Mouse (Mus musculus) MEL (cell line): ENCODE measurements around the gene Nup62. TPM values are rescaled to one million over a fixed set of nuclear protein-coding genes. Genes with fewer than 3 reads are reported as not detected.

Source experiments
- DNase-seq: peaks from one replicate; pipeline ENCODE4 v3.0.0; 2011; ENCODE audit warnings: low read depth, low spot score
- H3K27ac ChIP-seq: 2 replicates; pipeline ENCODE4 v1.5.1; 2012; ENCODE audit warnings: low read depth, mild to moderate bottlenecking, control low read depth, low read length, moderate library complexity; ENCODE audit not compliant: control insufficient read depth
- H3K27me3 ChIP-seq, 2 experiments: fragments of 150-350 bp in 1 of 2; sonication (generic) in 1 of 2; 2 replicates each; pipeline ENCODE4 v1.6.1; 2012; ENCODE audit warnings: low read length in 2 of 2, mild to moderate bottlenecking in 2 of 2, improper control_type of control experiment in 1 of 2, moderate library complexity in 1 of 2; ENCODE audit not compliant: insufficient read depth in 2 of 2, control insufficient read depth in 1 of 2
- H3K36me3 ChIP-seq, 2 experiments: 2 replicates each; pipeline ENCODE4 v1.6.1; 2012 to 2014; ENCODE audit warnings: low read length in 2 of 2, improper control_type of control experiment in 1 of 2, inconsistent platforms in 1 of 2, mild to moderate bottlenecking in 1 of 2; ENCODE audit not compliant: insufficient read depth in 2 of 2, control insufficient read depth in 1 of 2
- H3K4me1 ChIP-seq, 2 experiments: fragments of 150-350 bp in 1 of 2; sonication (generic) in 1 of 2; 2 replicates each; pipeline ENCODE4 v1.6.1; 2012; ENCODE audit warnings: low read length in 2 of 2, improper control_type of control experiment in 1 of 2, mild to moderate bottlenecking in 1 of 2; ENCODE audit not compliant: insufficient read depth in 2 of 2, control insufficient read depth in 1 of 2
- H3K4me3 ChIP-seq, 2 experiments: fragments of 150-350 bp in 1 of 2; sonication (generic) in 1 of 2; 2 replicates each; pipeline ENCODE4 v1.5.1; 2012; ENCODE audit warnings: low read depth in 2 of 2, low read length in 2 of 2, mild to moderate bottlenecking in 2 of 2, moderate library complexity in 2 of 2, control low read depth in 1 of 2, improper control_type of control experiment in 1 of 2; ENCODE audit not compliant: control insufficient read depth in 1 of 2, insufficient read depth in 1 of 2
- H3K79me2 ChIP-seq: 2 replicates; pipeline ENCODE4 v1.6.1; 2012; ENCODE audit warnings: mild to moderate bottlenecking, low read length, moderate library complexity; ENCODE audit not compliant: control insufficient read depth, poor library complexity, insufficient read depth
- H3K9ac ChIP-seq: 2 replicates; pipeline ENCODE4 v1.6.1; 2012; ENCODE audit warnings: low read depth, mild to moderate bottlenecking, control low read depth, low read length, moderate library complexity; ENCODE audit not compliant: control insufficient read depth, poor library complexity, severe bottlenecking
- H3K9me3 ChIP-seq: fragments of 150-350 bp; sonication (generic); replicated peaks from 2 replicates; pipeline ENCODE4 v1.6.1; 2012; ENCODE audit warnings: mild to moderate bottlenecking, low read length, improper control_type of control experiment, moderate library complexity; ENCODE audit not compliant: insufficient read depth
- CTCF ChIP-seq, 3 experiments: IDR thresholded peaks in 2 of 3; conservative IDR thresholded peaks in 1 of 3; 2 replicates each; pipeline ENCODE4 v1.5.1; 2011 to 2012; ENCODE audit warnings: low read length in 3 of 3, low read depth in 2 of 3, mild to moderate bottlenecking in 2 of 3, improper control_type of control experiment in 1 of 3, inconsistent platforms in 1 of 3, mixed read lengths in 1 of 3, moderate library complexity in 1 of 3; ENCODE audit not compliant: control insufficient read depth in 1 of 3, insufficient read depth in 1 of 3, poor library complexity in 1 of 3, severe bottlenecking in 1 of 3
- E2F4 ChIP-seq: IDR thresholded peaks from 2 replicates; pipeline ENCODE4 v1.6.1; 2011; ENCODE audit warnings: low read depth, low read length, improper control_type of control experiment, borderline replicate concordance
- ELF1 ChIP-seq: IDR thresholded peaks from 2 replicates; pipeline ENCODE4 v1.6.1; 2014; ENCODE audit warnings: low read depth, mild to moderate bottlenecking, inconsistent platforms, low read length, improper control_type of control experiment, moderate library complexity
- ETS1 ChIP-seq: IDR thresholded peaks from 2 replicates; pipeline ENCODE4 v1.6.1; 2012; ENCODE audit warnings: low read depth, mild to moderate bottlenecking, inconsistent platforms, low read length, improper control_type of control experiment, moderate library complexity
- HCFC1 ChIP-seq: IDR thresholded peaks from 2 replicates; pipeline ENCODE4 v1.6.1; 2012; ENCODE audit warnings: low read depth, mild to moderate bottlenecking, inconsistent platforms, low read length, improper control_type of control experiment, moderate library complexity
- MAX ChIP-seq: IDR thresholded peaks from 2 replicates; pipeline ENCODE4 v1.6.1; 2011; ENCODE audit warnings: low read length, improper control_type of control experiment
- MXI1 ChIP-seq: IDR thresholded peaks from 2 replicates; pipeline ENCODE4 v1.6.1; 2011; ENCODE audit warnings: mild to moderate bottlenecking, low read depth, low read length, improper control_type of control experiment
- NELFE ChIP-seq: IDR thresholded peaks from 2 replicates; pipeline ENCODE4 v1.6.1; 2011; ENCODE audit warnings: low read depth, low read length, improper control_type of control experiment
- RAD21 ChIP-seq: IDR thresholded peaks from 2 replicates; pipeline ENCODE4 v1.6.1; 2011; ENCODE audit warnings: mild to moderate bottlenecking, low read depth, low read length, improper control_type of control experiment
- RCOR1 ChIP-seq: IDR thresholded peaks from 2 replicates; pipeline ENCODE4 v1.6.1; 2012; ENCODE audit warnings: low read depth, mild to moderate bottlenecking, inconsistent platforms, low read length, improper control_type of control experiment
- SMC3 ChIP-seq: IDR thresholded peaks from 2 replicates; pipeline ENCODE4 v1.6.1; 2011; ENCODE audit warnings: low read depth, low read length, improper control_type of control experiment
- TBP ChIP-seq: IDR thresholded peaks from 2 replicates; pipeline ENCODE4 v1.8.0; 2011; ENCODE audit warnings: low read depth, low read length, improper control_type of control experiment
- USF2 ChIP-seq, 2 experiments: IDR thresholded peaks; 2 replicates each; pipeline ENCODE4 v1.6.1; 2011 to 2012; ENCODE audit warnings: improper control_type of control experiment in 2 of 2, low read length in 2 of 2, borderline replicate concordance in 1 of 2, inconsistent platforms in 1 of 2, low read depth in 1 of 2, mild to moderate bottlenecking in 1 of 2; ENCODE audit not compliant: insufficient read depth in 1 of 2
- ZNF384 ChIP-seq: IDR thresholded peaks from 2 replicates; pipeline ENCODE4 v1.6.1; 2012; ENCODE audit warnings: low read depth, mild to moderate bottlenecking, inconsistent platforms, low read length, improper control_type of control experiment
- polyA plus RNA-seq, 2 experiments: library from polyadenylated mRNA; stranded (reverse) in 1 of 2; unstranded in 1 of 2; fragments of >175 nt in 1 of 2; fragments of >200 nt in 1 of 2; gene quantifications; 2 replicates each; pipeline versions ENCODE4 v1.2.1 to v1.2.4; 2012; ENCODE audit warnings: low replicate concordance in 2 of 2, low read depth in 1 of 2; ENCODE audit not compliant: insufficient read length in 2 of 2, insufficient read depth in 1 of 2, missing spikeins in 1 of 2
- total RNA-seq: library from RNA; depleted of rRNA; stranded (reverse); fragments of 300-350 nt; gene quantifications from 2 replicates; pipeline ENCODE4 v1.2.3, GENCODE M21; 2012

The Nup62 gene
- total and polyA plus RNA-seq, 3 experiments: 136 to 235 TPM; not detected in 1

GRCm38 (mm10) chr7:44821666-44822448 lies 6.0 kb downstream of the Nup62 start:
- TF ChIP-seq ELF1: no peak
- TF ChIP-seq CTCF (IDR thresholded peaks at IDR 0.05 in 2 of 3, conservative IDR thresholded peaks at IDR 0.05 in 1 of 3; ENCODE audit: control insufficient read depth in 1 of 3, insufficient read depth in 1 of 3, low read depth in 2 of 3, low read length in 3 of 3, poor library complexity in 1 of 3, severe bottlenecking in 1 of 3): peak in 1 of 3 experiments; percentile 35; a peak in 2 of 6 replicates
- TF ChIP-seq MXI1: no peak; the same call in 1 of the 2 replicates
- 0 out of 2 replicates have a peak, but pooled peaks have one; percentile 2 for TF ChIP-seq ETS1
- Histone ChIP-seq H3K4me3 (no peak overlapping the region), H3K9ac (no peak overlapping the region; the same call in 1 of the 2 replicates), H3K79me2 (peaks cover 98% of the 10 kb centered on the region), H3K27ac (no peak overlapping the region), H3K27me3 (no peaks in the 10 kb centered on the region), H3K4me1 (peaks cover 39 to 51% of the 10 kb centered on the region in 2 experiments), H3K36me3 (peaks cover 30 to 57% of the 10 kb centered on the region in 2 experiments), H3K9me3 (no peaks in the 10 kb centered on the region)
- DNase-seq: peak; percentile 39

- H3K36me3 ChIP-seq: peaks cover 34 to 51% of the 10 kb centered on the region in 2 experiments
- no peak for DNase-seq
- H3K4me1 ChIP-seq: peaks cover 36 to 44% of the 10 kb centered on the region in 2 experiments
- H3K79me2 ChIP-seq: peaks cover 98% of the 10 kb centered on the region
- H3K27me3 ChIP-seq: no peaks in the 10 kb centered on the region
- H3K9me3 ChIP-seq: no peaks in the 10 kb centered on the region
- no peak overlapping the region for H3K4me3 ChIP-seq
- no peak overlapping the region for H3K27ac ChIP-seq
- no peak overlapping the region for H3K9ac ChIP-seq
- TF ChIP-seq E2F4: no peak
- no peak for TF ChIP-seq ELF1
- TF ChIP-seq USF2 (IDR thresholded peaks at IDR 0.05; ENCODE audit: borderline replicate concordance in 1 of 2, insufficient read depth in 1 of 2, low read depth in 1 of 2, low read length in 2 of 2): no peak
- no peak for TF ChIP-seq HCFC1
- no peak for TF ChIP-seq ZNF384
- TF ChIP-seq MAX: no peak
- TF ChIP-seq, all 39 proteins: peak for 0
These were observed 7.5 kb downstream of the Nup62 start for GRCm38 (mm10) chr7:44823409-44823808.

GRCm38 (mm10) chr7:44824872-44825271 lies 9.0 kb downstream of the Nup62 start:
- Histone ChIP-seq H3K36me3 (peaks cover 31 to 41% of the 10 kb centered on the region in 2 experiments), H3K9me3 (no peaks in the 10 kb centered on the region), H3K27ac (no peak overlapping the region), H3K79me2 (peaks cover 96% of the 10 kb centered on the region), H3K27me3 (no peaks in the 10 kb centered on the region), H3K4me3 (no peak overlapping the region), H3K9ac (no peak overlapping the region), H3K4me1 (peaks cover 28 to 34% of the 10 kb centered on the region in 2 experiments)
- TF ChIP-seq CTCF (IDR thresholded peaks at IDR 0.05 in 2 of 3, conservative IDR thresholded peaks at IDR 0.05 in 1 of 3; ENCODE audit: control insufficient read depth in 1 of 3, insufficient read depth in 1 of 3, low read depth in 2 of 3, low read length in 3 of 3, poor library complexity in 1 of 3, severe bottlenecking in 1 of 3): peak; percentile 67 to 82 (median 75)
- TF ChIP-seq RCOR1: no peak
- peak; percentile 14; the same call in 1 of the 2 replicates for TF ChIP-seq MXI1
- no peak for TF ChIP-seq TBP
- TF ChIP-seq SMC3: peak; percentile 37
- no peak for TF ChIP-seq NELFE
- TF ChIP-seq RAD21: peak; percentile 24
- DNase-seq: peak; percentile 76
